Mouse (Mus musculus) stomach, embryonic 14.5 days (tissue): ENCODE measurements around the gene Cd3g. TPM values are rescaled to one million over a fixed set of nuclear protein-coding genes. Genes with fewer than 3 reads are reported as not detected.

ENCODE experiments used
- ATAC-seq: fragments of 200-750 bp; cut with Nextera tagmentation; 2 replicates; pipeline ENCODE4 v1.8.0; 2017; ENCODE audit warnings: low read depth, moderate TSS enrichment; ENCODE audit not compliant: insufficient number of reproducible peaks, insufficient read depth, low FRiP score
- H3K27ac ChIP-seq: fragments of 300-500 bp; sonication (generic); 2 replicates; pipeline ENCODE4 v1.5.1; 2014; ENCODE audit warnings: mild to moderate bottlenecking, low read length, moderate library complexity, mixed read lengths
- H3K27me3 ChIP-seq: fragments of 300-500 bp; sonication (generic); 2 replicates; pipeline ENCODE4 v1.6.1; 2014; ENCODE audit warnings: low read length, control low read depth, mixed read lengths; ENCODE audit not compliant: control insufficient read depth, insufficient read depth
- H3K36me3 ChIP-seq: fragments of 300-500 bp; sonication (generic); 2 replicates; pipeline ENCODE4 v1.6.1; 2014; ENCODE audit warnings: mild to moderate bottlenecking, control low read depth, low read length, moderate library complexity, mixed read lengths; ENCODE audit not compliant: control insufficient read depth, insufficient read depth
- H3K4me1 ChIP-seq: fragments of 300-500 bp; sonication (generic); 2 replicates; pipeline ENCODE4 v1.6.1; 2014; ENCODE audit warnings: low read length, control low read depth, mixed read lengths; ENCODE audit not compliant: control insufficient read depth, insufficient read depth
- H3K4me2 ChIP-seq: fragments of 300-500 bp; sonication (generic); replicated peaks from 2 replicates; pipeline ENCODE4 v1.6.1; 2014; ENCODE audit warnings: low read depth, low read length, control low read depth
- H3K4me3 ChIP-seq: fragments of 300-500 bp; sonication (generic); 2 replicates; pipeline ENCODE4 v1.5.1; 2014; ENCODE audit warnings: low read depth, low read length, control low read depth
- H3K9ac ChIP-seq: fragments of 300-500 bp; sonication (generic); replicated peaks from 2 replicates; pipeline ENCODE4 v1.6.1; 2014; ENCODE audit warnings: low read depth, mild to moderate bottlenecking, control low read depth, low read length, moderate library complexity, mixed read lengths
- H3K9me3 ChIP-seq: fragments of 300-500 bp; sonication (generic); 2 replicates; pipeline ENCODE4 v1.6.1; 2016; ENCODE audit warnings: low read depth, low read length, control low read depth; ENCODE audit not compliant: control insufficient read depth
- WGBS: fragments of 180-500 bp; shearing (Covaris S2); extraction: QIAGEN DNeasy Blood & Tissue Kit; methylation state at CpG from one replicate; pipeline ENCODE4 v1.1.7; 2014; 5-methylcytosine and 5-hydroxymethylcytosine counted together
- polyA plus RNA-seq: library from polyadenylated mRNA; unstranded; fragments of >200 nt; fragmentation: Nextera tagmentation; extraction: Ambion mirVana; gene quantifications from 2 replicates; pipeline ENCODE4 v1.2.1, GENCODE M21; 2014

Cd3g gene
- polyA plus RNA-seq, 1 experiment from 2014 or later, result 0.33 TPM

DNA sequence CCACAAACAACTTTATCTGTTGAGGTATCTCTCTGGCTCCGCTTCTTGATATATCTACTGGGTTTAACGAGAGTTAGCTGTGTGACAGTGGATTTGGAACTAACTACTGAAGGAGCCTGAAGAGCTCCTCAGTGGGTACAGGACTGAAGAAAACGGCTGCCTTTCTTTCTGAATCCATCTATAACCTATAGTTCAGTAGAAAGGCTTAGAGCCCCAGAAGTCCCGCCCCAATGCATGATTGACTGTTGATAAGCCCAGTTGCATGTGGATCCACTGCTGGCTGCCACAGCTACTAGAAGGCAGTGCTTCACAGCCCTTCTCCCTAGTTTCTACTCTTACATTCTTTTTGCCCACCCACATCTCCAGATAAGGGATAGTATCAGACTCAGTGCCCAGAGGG lies 30.2 kb upstream of the Cd3g start:
- Histone ChIP-seq H3K9me3 (no peaks in the 10 kb centered on the region), H3K27me3 (no peaks in the 10 kb centered on the region), H3K27ac (no peak overlapping the region), H3K36me3 (no peaks in the 10 kb centered on the region), H3K4me2 (no peak overlapping the region), H3K9ac (no peak overlapping the region), H3K4me1 (no peaks in the 10 kb centered on the region), H3K4me3 (no peak overlapping the region)
- 69% methylated on average over 4 of the region's 4 CpGs for WGBS
- ATAC-seq, result no peak

GRCm38 (mm10) chr9:45009180-45010078 lies 29.2 kb upstream of the Cd3g start, which contains the start of gene Cd3e:
Gene Cd3e (minus strand): TSS chr9:45009627.
- WGBS, result 82% methylated on average over 19 of the region's 19 CpGs
- no peaks in the 10 kb centered on the region for H3K9me3 ChIP-seq
- H3K27ac ChIP-seq, result no peak within 1 kb of the TSS
- H3K4me2 ChIP-seq, result no peak within 1 kb of the TSS
- H3K4me1 ChIP-seq, result no peaks in the 10 kb centered on the region
- no peaks in the 10 kb centered on the region for H3K36me3 ChIP-seq
- H3K9ac ChIP-seq, result no peak within 1 kb of the TSS
- no peak for ATAC-seq
- no peaks in the 10 kb centered on the region for H3K27me3 ChIP-seq
- no peak within 1 kb of the TSS for H3K4me3 ChIP-seq

DNA sequence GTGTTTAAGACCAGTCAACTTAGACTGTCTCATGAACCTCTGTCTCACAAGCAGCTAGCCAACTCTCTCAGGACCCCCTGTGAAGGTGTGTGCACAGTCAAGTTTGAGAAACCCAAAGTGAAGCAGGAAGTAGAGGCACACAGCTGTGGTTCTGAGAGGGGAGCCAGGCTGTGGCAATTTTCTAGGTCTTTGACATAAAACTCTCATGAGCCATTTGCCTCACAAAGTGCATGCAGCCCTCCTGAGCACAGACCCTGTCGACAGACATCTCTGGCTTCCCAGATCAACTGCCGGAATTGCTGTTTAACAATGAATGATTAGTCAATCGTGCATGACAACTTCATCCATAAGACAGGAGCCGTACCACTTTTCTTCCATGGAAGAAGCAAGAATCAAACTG lies 28.1 kb upstream of the Cd3g start:
- H3K4me3 ChIP-seq, result no peak overlapping the region
- no peak overlapping the region for H3K9ac ChIP-seq
- no peaks in the 10 kb centered on the region for H3K9me3 ChIP-seq
- WGBS, result 80% methylated on average over 4 of the region's 4 CpGs
- no peaks in the 10 kb centered on the region for H3K36me3 ChIP-seq
- no peak for ATAC-seq
- H3K27ac ChIP-seq, result no peak overlapping the region
- no peak overlapping the region for H3K4me2 ChIP-seq
- H3K27me3 ChIP-seq, result no peaks in the 10 kb centered on the region
- H3K4me1 ChIP-seq, result no peaks in the 10 kb centered on the region

GRCm38 (mm10) chr9:45007404-45007803 lies 27.2 kb upstream of the Cd3g start:
- no peak for ATAC-seq
- no peaks in the 10 kb centered on the region for H3K27me3 ChIP-seq
- H3K4me1 ChIP-seq, result no peaks in the 10 kb centered on the region
- WGBS, result 68% methylated on average over 12 of the region's 12 CpGs
- H3K27ac ChIP-seq, result no peak overlapping the region
- no peak overlapping the region for H3K9ac ChIP-seq
- no peaks in the 10 kb centered on the region for H3K36me3 ChIP-seq
- no peak overlapping the region for H3K4me2 ChIP-seq
- H3K9me3 ChIP-seq, result no peaks in the 10 kb centered on the region
- H3K4me3 ChIP-seq, result no peak overlapping the region

- 69% methylated on average over 3 of the region's 3 CpGs for whole genome bisulfite sequencing
- Histone ChIP-seq H3K9me3 (no peaks in the 10 kb centered on the region), H3K4me2 (no peak overlapping the region), H3K9ac (no peak overlapping the region), H3K36me3 (no peaks in the 10 kb centered on the region), H3K27ac (no peak overlapping the region), H3K27me3 (no peaks in the 10 kb centered on the region), H3K4me3 (no peak overlapping the region), H3K4me1 (no peaks in the 10 kb centered on the region)
- ATAC-seq, result no peak
These were observed 20.0 kb upstream of the Cd3g start for GRCm38 (mm10) chr9:45000249-45000648.

DNA sequence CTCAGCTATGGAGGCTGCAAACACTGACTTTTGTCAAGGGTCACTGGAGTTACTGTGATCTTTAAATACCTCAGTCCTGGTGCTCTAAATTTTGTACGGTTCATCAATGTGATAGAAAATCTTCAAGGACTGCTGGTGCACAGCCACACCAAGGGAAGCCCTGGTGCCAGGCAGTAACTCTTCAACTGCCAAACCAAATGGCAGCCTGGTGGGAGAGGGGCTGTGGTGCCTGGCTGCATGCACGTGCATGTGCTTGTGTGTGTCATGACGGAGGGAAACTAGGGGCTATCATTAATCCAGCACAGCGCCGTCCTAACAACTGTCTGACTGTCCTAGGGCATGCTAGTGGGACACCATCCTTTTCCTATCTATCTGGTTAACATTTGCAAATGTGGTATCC lies 19.5 kb upstream of the Cd3g start:
- 77% methylated on average over 5 of the region's 5 CpGs for WGBS
- ATAC-seq, result no peak

GRCm38 (mm10) chr9:44999171-44999570 lies 18.9 kb upstream of the Cd3g start:
- Histone ChIP-seq H3K36me3 (no peaks in the 10 kb centered on the region), H3K4me1 (no peaks in the 10 kb centered on the region), H3K27me3 (no peaks in the 10 kb centered on the region), H3K27ac (no peak overlapping the region), H3K4me2 (no peak overlapping the region), H3K9ac (no peak overlapping the region), H3K9me3 (no peaks in the 10 kb centered on the region), H3K4me3 (no peak overlapping the region)
- no peak for ATAC-seq
- 54% methylated on average over 6 of the region's 6 CpGs for WGBS

More for the DNA sequence above, 19.5 kb upstream of the Cd3g start:
- Histone ChIP-seq H3K27ac (no peak overlapping the region), H3K4me2 (no peak overlapping the region), H3K36me3 (no peaks in the 10 kb centered on the region), H3K4me3 (no peak overlapping the region), H3K9ac (no peak overlapping the region), H3K9me3 (no peaks in the 10 kb centered on the region), H3K27me3 (no peaks in the 10 kb centered on the region), H3K4me1 (no peaks in the 10 kb centered on the region)

DNA sequence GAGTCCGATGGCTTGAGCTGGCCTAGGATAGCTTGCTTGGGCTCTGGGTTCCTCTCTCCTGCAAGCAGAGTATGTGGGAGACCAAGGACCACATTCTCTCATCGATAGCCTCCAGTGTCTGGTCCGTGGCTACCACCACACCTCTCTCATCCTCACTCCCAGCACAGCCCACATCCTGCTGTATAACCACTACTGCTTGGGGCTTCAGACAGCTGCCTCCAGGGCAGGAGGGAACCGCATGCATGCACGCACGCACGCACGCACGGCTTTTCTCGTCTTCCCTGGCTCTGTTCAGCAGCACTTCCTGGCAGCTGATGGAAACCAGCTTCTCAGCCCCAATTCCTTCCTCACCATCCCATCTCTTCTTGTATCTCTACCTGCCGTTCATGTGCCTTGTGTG lies 17.9 kb upstream of the Cd3g start:
- Histone ChIP-seq H3K27ac (no peak overlapping the region), H3K9ac (no peak overlapping the region), H3K27me3 (no peaks in the 10 kb centered on the region), H3K4me1 (no peaks in the 10 kb centered on the region), H3K36me3 (no peaks in the 10 kb centered on the region), H3K4me3 (no peak overlapping the region), H3K4me2 (no peak overlapping the region), H3K9me3 (no peaks in the 10 kb centered on the region)
- ATAC-seq, result no peak
- 69% methylated on average over 11 of the region's 11 CpGs for WGBS

GRCm38 (mm10) chr9:44996590-44996989 lies 16.4 kb upstream of the Cd3g start:
- Histone ChIP-seq H3K27me3 (no peaks in the 10 kb centered on the region), H3K9me3 (no peaks in the 10 kb centered on the region), H3K27ac (no peak overlapping the region), H3K36me3 (no peaks in the 10 kb centered on the region), H3K4me1 (no peaks in the 10 kb centered on the region), H3K4me2 (no peak overlapping the region), H3K4me3 (no peak overlapping the region), H3K9ac (no peak overlapping the region)
- WGBS, result 96% methylated on average over 7 of the region's 7 CpGs
- no peak for ATAC-seq
